Mouse (Mus musculus): Measurements from ENCODE around the gene Trip6.

DNA sequence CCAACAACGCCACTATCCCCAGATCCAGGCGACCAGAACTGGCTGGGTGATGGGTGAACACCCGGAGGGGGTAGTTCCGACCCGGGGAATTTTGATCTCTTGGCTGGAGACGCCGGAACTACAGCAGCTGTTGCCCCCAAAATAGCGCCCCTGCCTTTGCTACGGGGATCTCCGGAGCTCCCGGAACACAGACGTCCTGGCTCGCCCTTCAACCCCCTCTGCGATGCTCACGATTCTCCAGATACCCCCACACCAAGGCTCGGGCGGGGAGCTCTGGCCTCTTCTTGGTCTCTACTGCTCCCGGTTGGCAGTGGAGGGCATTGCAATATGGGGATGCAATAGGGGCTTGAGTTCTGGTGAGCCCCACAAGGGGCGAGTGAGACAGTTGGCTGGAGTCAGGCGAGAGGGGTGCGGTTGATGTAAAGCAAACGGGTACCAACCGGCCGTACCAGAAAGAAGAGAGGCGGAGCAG lies 25.2 kb downstream of the Trip6 start:
- TF ChIP-seq POLR2A (IDR thresholded peaks at IDR 0.05; ENCODE audit: low read depth, low read length): no peak
- TF ChIP-seq CTCF (IDR thresholded peaks at IDR 0.05; ENCODE audit: borderline replicate concordance, insufficient read depth, low read length): no peak
